Mouse (Mus musculus) heart, postnatal 0 days (tissue): Measurements from ENCODE around the gene Fam198b.

Experiments
- CTCF ChIP-seq: IDR thresholded peaks from 2 replicates; pipeline ENCODE4 v1.5.1; 2016; ENCODE audit warnings: antibody characterized with exemption, control low read depth, low read depth
- EP300 ChIP-seq: IDR thresholded peaks from 2 replicates; pipeline ENCODE4 v1.6.1; 2016; ENCODE audit warnings: antibody characterized with exemption, low read depth

GRCm38 (mm10) chr3:79918761-79919160 is 34.4 kb downstream of the Fam198b start:
- TF ChIP-seq CTCF (no peak), EP300 (no peak)
